Mouse (Mus musculus) ovary, adult 18-20 months (tissue): ENCODE results near the gene Il20.

ENCODE experiments used
- DNase-seq: peaks from one replicate; pipeline ENCODE4 v3.0.0; 2022; ENCODE audit warnings: low spot score, mixed read lengths

Il20 gene

DNA sequence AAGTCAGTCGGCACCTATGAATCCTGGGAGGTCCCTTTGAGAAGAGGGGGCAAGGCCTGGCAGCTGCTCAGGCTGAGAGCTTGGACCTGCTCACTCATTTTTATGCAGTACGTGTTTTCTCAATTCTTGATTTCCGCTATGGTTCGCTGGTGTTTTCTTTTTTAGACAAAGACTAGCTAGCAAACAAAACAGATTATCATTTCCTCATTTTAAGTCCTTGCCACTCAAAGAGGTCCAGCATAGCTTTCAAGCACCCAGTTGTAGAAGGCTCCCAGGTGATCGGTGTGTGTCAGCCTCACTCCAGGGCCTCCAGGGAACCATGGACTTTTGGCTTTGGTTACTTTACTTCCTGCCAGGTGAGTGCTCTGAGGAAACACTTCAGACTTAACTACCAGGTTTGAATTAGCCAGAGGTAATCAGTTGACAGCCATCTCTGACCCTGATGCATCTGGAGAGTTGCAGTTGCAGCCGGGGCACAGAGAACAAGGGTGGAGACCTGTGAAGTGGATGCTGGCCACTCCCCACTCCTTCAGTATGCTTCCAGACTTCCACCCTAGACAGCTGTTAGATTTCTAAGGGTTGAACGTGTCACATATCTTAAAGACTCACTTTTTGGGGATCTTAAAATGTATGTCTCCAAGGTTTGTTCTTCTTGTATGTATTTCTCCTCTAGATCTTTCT lies 45.6 kb downstream of the Il20 start, which contains the start of gene Fcmr:
Fcmr (plus strand) TSS at position 129 of the 681 bp plus-strand sequence.
- no peak for DNase-seq

DNA sequence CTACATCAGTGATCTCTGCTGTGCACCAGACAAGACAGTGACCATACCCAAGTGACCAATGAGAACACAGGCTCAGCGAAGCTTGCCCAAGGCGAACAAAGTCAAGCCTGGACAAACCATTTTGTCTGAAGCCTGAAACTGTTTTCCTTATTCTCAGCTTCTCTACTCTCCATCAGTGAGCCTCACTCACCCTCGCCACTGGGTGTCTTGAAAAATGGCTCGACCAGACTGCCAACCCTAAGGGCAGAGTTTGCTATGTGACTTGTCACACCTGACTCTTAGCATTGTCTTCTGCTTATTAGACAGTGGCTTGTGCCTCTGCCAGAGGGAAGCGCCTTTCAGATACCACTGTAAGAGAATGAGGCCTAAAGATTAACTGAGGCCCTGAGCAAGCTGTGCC lies 46.5 kb downstream of the Il20 start:
- no peak for DNase-seq

DNA sequence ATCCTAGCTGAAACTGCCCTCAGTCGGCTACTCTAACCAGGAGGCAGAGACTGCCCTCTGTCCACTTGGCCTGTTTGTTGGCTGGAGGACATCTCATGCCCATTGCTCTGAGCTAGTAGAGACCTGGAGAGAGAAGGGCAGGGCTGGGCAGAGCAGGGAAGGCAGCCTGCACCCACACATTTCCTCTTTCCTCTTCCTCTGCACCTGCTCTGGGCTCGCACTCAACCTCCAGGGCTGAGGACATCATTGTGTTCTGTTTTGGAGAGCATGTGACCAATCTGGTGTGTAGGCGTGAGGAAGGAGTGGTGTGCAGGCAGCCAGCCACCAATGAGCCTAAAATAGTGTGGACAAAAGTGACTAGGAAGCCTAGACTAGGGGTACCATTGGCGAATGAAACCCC lies 47.0 kb downstream of the Il20 start:
- no peak for DNase-seq

DNA sequence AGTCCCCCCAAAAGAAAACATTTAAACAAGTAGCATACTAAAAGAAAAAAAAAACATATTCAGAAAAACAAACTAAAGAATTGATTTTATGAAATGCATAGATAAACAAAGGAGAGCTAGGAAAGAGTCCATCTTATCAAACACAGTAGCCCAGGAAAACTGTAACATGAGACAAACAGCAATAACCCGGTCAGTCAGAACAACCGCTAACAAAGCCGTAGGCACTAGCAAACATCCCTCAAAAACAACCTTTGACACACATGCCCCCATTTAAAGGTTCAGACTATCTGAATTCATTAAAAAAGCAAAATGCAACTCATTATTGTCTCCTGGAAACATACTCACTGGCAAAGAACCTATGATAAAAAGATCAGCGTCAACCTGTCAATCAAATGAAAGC lies 53.8 kb downstream of the Il20 start:
- DNase-seq, result no peak
